Mouse (Mus musculus) limb, embryonic 14.5 days (tissue): ENCODE results near the gene Cd79b. TPM values are rescaled to one million over a fixed set of nuclear protein-coding genes. Genes with fewer than 3 reads are reported as not detected.

Experiments used
- ATAC-seq: fragments of 200-750 bp; cut with Nextera tagmentation; 2 replicates; pipeline ENCODE4 v1.8.0; 2017; ENCODE audit warnings: low read depth, moderate number of reproducible peaks, moderate TSS enrichment; ENCODE audit not compliant: low FRiP score
- DNase-seq: peaks from one replicate; pipeline ENCODE4 v3.0.0-alpha.2; 2015; ENCODE audit warnings: low spot score
- H3K27ac ChIP-seq: fragments of 300-500 bp; sonication (generic); replicated peaks from 2 replicates; pipeline ENCODE4 v1.5.1; 2014; ENCODE audit warnings: low read depth, mild to moderate bottlenecking, low read length, moderate library complexity, mixed read lengths
- H3K27me3 ChIP-seq: fragments of 300-500 bp; sonication (generic); 2 replicates; pipeline ENCODE4 v1.6.1; 2014; ENCODE audit warnings: low read length, mixed read lengths; ENCODE audit not compliant: control insufficient read depth, insufficient read depth
- H3K36me3 ChIP-seq: fragments of 300-500 bp; sonication (generic); 2 replicates; pipeline ENCODE4 v1.6.1; 2014; ENCODE audit warnings: mild to moderate bottlenecking, low read length, moderate library complexity, mixed read lengths; ENCODE audit not compliant: control insufficient read depth, insufficient read depth
- H3K4me1 ChIP-seq: fragments of 300-500 bp; sonication (generic); 2 replicates; pipeline ENCODE4 v1.6.1; 2014; ENCODE audit warnings: antibody characterized with exemption, low read length, mixed read lengths; ENCODE audit not compliant: control insufficient read depth, insufficient read depth
- H3K4me2 ChIP-seq: fragments of 300-500 bp; sonication (generic); replicated peaks from 2 replicates; pipeline ENCODE4 v1.6.1; 2014; ENCODE audit warnings: low read depth, mild to moderate bottlenecking, low read length, moderate library complexity; ENCODE audit not compliant: severe bottlenecking
- H3K4me3 ChIP-seq: fragments of 300-500 bp; sonication (generic); replicated peaks from 2 replicates; pipeline ENCODE4 v1.5.1; 2014; ENCODE audit warnings: low read length
- H3K9ac ChIP-seq: fragments of 300-500 bp; sonication (generic); 2 replicates; pipeline ENCODE4 v1.6.1; 2014; ENCODE audit warnings: mild to moderate bottlenecking, low read depth, low read length, moderate library complexity; ENCODE audit not compliant: severe bottlenecking
- H3K9me3 ChIP-seq: fragments of 300-500 bp; sonication (generic); 2 replicates; pipeline ENCODE4 v1.6.1; 2016; ENCODE audit warnings: low read length; ENCODE audit not compliant: control insufficient read depth
- POLR2A ChIP-seq: fragments of 200-500 bp; IDR thresholded peaks from 2 replicates; pipeline ENCODE4 v1.8.0; 2012; ENCODE audit warnings: inconsistent platforms, mild to moderate bottlenecking, moderate library complexity, borderline replicate concordance; ENCODE audit not compliant: insufficient read depth, insufficient read length; ENCODE audit errors: extremely low read depth
- WGBS: fragments of 180-500 bp; shearing (Covaris S2); extraction: QIAGEN DNeasy Blood & Tissue Kit; methylation state at CpG from one replicate; pipeline ENCODE4 v1.1.7; 2014; 5-methylcytosine and 5-hydroxymethylcytosine counted together
- polyA plus RNA-seq, 2 experiments: library from polyadenylated mRNA; depleted of rRNA in 1 of 2; stranded (reverse) in 1 of 2; unstranded in 1 of 2; fragments of >200 nt; fragmentation: Nextera tagmentation in 1 of 2; extraction: Ambion mirVana in 1 of 2; gene quantifications; 2 replicates each; pipeline versions ENCODE4 v1.2.1 to v1.2.3; 2012 to 2014

The Cd79b gene
- polyA plus RNA-seq (2012; rRNA removed) (2.6 and 2.7 TPM in 2 replicates), polyA plus RNA-seq (2014; fragmentation: Nextera tagmentation; extraction: Ambion mirVana) (3.0 and 5.0 TPM in 2 replicates)

GRCm38 (mm10) chr11:106314333-106314812, at the start of gene Cd79b:
TSS of gene Cd79b (minus strand) at chr11:106314762.
- H3K9me3 ChIP-seq, result no peaks in the 10 kb centered on the region
- ATAC-seq (no peak), DNase-seq (no peak)
- H3K4me3 ChIP-seq, result no peak within 1 kb of the TSS
- H3K36me3 ChIP-seq, result no peaks in the 10 kb centered on the region
- H3K4me1 ChIP-seq, result peaks cover 42% of the 10 kb centered on the region
- no peaks in the 10 kb centered on the region for H3K27me3 ChIP-seq
- WGBS, result 46% methylated on average over 9 of the region's 9 CpGs
- H3K9ac ChIP-seq, result 0 out of 2 replicates have a peak within 1 kb of the TSS, but pooled peaks have one; percentile 21
- H3K27ac ChIP-seq, result 0 out of 2 replicates have a peak within 1 kb of the TSS, but pooled peaks have one; percentile 26
- no peak within 1 kb of the TSS for H3K4me2 ChIP-seq
- TF ChIP-seq POLR2A, result no peak

GRCm38 (mm10) chr11:106359350-106359749, 44.8 kb upstream of the Cd79b start:
- ATAC-seq (no peak), DNase-seq (no peak)
- Histone ChIP-seq H3K36me3 (no peaks in the 10 kb centered on the region), H3K27me3 (no peaks in the 10 kb centered on the region), H3K4me2 (no peak overlapping the region), H3K4me1 (no peaks in the 10 kb centered on the region), H3K4me3 (no peak overlapping the region), H3K9ac (no peak overlapping the region), H3K27ac (no peak overlapping the region), H3K9me3 (no peaks in the 10 kb centered on the region)
- TF ChIP-seq POLR2A, result no peak
- WGBS, result 23% methylated on average over 5 of the region's 5 CpGs

- no peak for DNase-seq
- WGBS, result 63% methylated on average over 19 of the region's 19 CpGs
Observed at GRCm38 (mm10) chr11:106355382-106356128, 41.0 kb upstream of the Cd79b start.

GRCm38 (mm10) chr11:106354181-106354580, 39.6 kb upstream of the Cd79b start:
- Histone ChIP-seq H3K27me3 (no peaks in the 10 kb centered on the region), H3K4me3 (no peak overlapping the region), H3K36me3 (no peaks in the 10 kb centered on the region), H3K9me3 (no peaks in the 10 kb centered on the region), H3K4me1 (no peaks in the 10 kb centered on the region), H3K27ac (no peak overlapping the region), H3K9ac (no peak overlapping the region), H3K4me2 (no peak overlapping the region)
- no peak for TF ChIP-seq POLR2A
- ATAC-seq, result no peak
- WGBS, result 55% methylated on average over 1 of the region's 1 CpGs
- DNase-seq, result no peak

More at GRCm38 (mm10) chr11:106355382-106356128, 41.0 kb upstream of the Cd79b start:
- ATAC-seq, result no peak
- Histone ChIP-seq H3K36me3 (no peaks in the 10 kb centered on the region), H3K4me3 (no peak overlapping the region), H3K4me1 (no peaks in the 10 kb centered on the region), H3K9ac (no peak overlapping the region), H3K9me3 (no peaks in the 10 kb centered on the region), H3K27me3 (no peaks in the 10 kb centered on the region), H3K27ac (no peak overlapping the region), H3K4me2 (no peak overlapping the region)
- no peak for TF ChIP-seq POLR2A

GRCm38 (mm10) chr11:106353188-106353587, 38.6 kb upstream of the Cd79b start, which contains the start of gene Scn4a:
TSS of gene Scn4a (minus strand) at chr11:106353288.
- Histone ChIP-seq H3K27ac (no peak within 1 kb of the TSS), H3K4me1 (no peaks in the 10 kb centered on the region), H3K27me3 (no peaks in the 10 kb centered on the region), H3K4me2 (no peak within 1 kb of the TSS), H3K4me3 (no peak within 1 kb of the TSS), H3K9ac (no peak within 1 kb of the TSS), H3K9me3 (no peaks in the 10 kb centered on the region), H3K36me3 (no peaks in the 10 kb centered on the region)
- DNase-seq (no peak), ATAC-seq (no peak)
- WGBS, result 84% methylated on average over 12 of the region's 12 CpGs
- no peak for TF ChIP-seq POLR2A
